8 mouse cellular contexts compared by ENCODE assay signal in the genomic region with DNA sequence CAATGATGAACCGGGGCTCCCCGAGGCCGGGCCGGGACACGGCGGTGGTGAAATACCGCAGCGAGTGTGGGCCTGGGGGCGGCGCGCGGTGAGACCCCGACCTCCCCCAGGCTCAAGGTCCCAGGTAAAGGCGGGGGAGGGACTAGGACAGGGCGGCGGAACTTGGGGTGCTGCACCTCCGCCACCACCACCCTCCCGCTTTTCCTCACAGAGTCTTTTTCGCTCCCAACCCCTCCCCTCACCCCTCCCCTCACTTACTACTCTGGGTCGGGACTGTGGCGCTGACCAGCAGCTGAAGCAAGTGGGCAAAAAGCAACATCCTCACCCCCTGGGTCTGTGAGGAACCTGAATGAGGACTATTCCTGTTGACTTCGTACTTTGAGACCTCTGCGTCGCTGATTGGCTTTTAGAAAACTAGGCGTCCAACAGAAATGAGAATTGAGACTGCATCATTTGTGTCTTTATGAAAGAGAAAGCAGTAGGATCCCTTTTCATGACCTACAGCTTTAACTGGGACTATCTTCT. TPM values are rescaled to one million over a fixed set of nuclear protein-coding genes. Genes with fewer than 3 reads are reported as not detected.
DNase-seq lines count a peak whose midpoint lies in the region; ATAC-seq and TF ChIP-seq lines count a peak whose summit lies in the region.
"Not testable (repeated sequence)": the region's sequence is repeated elsewhere in the genome, so short reads cannot be mapped to it uniquely, and the experiment has no call there.

A gene (minus strand): TSS at position 505 of the 525 bp plus-strand sequence.

- not testable (repeated sequence) for H3K36me3 ChIP-seq in hindbrain, embryonic 15.5 days

- ATAC-seq in hindbrain, embryonic 15.5 days (ENCODE audit: low FRiP score, low read depth) = peak; percentile 35; the same call in 1 of the 2 replicates

- H3K4me3 ChIP-seq in cortical plate, adult 2 months (ENCODE audit: insufficient read depth, low read length) = peak within 1 kb of the TSS; percentile 63
- H3K4me3 ChIP-seq in hindbrain, embryonic 15.5 days = peak within 1 kb of the TSS; percentile 48
- H3K4me3 ChIP-seq in olfactory bulb, adult 2 months (ENCODE audit: insufficient read depth, low read depth, low read length) = peak within 1 kb of the TSS; percentile 58

- not testable (repeated sequence) for H3K27me3 ChIP-seq in hindbrain, embryonic 15.5 days

- peak within 1 kb of the TSS; percentile 90 for H3K4me2 ChIP-seq in hindbrain, embryonic 15.5 days

- H3K27ac ChIP-seq in cortical plate, adult 2 months (ENCODE audit: insufficient read depth, low read length); hindbrain, embryonic 15.5 days (replicated peaks); olfactory bulb, adult 2 months (ENCODE audit: insufficient read depth, low read depth, low read length): not testable (repeated sequence)

- intact Hi-C loops in gastrocnemius, postnatal 14 days (cut with DNase I; ENCODE audit: low total_unique reads) = not testable (repeated sequence)

- H3K9me3 ChIP-seq in hindbrain, embryonic 15.5 days = not testable (repeated sequence)

- WGBS in hindbrain, embryonic 15.5 days = under 1% methylated on average over 22 of the region's 25 CpGs
- WGBS in olfactory bulb, adult 2 months = 1% methylated on average over 25 of the region's 25 CpGs

- not testable (repeated sequence) for H3K4me1 ChIP-seq in cortical plate, adult 2 months (ENCODE audit: control insufficient read depth, insufficient read depth, low read length)
- H3K4me1 ChIP-seq in hindbrain, embryonic 15.5 days (replicated peaks) = peaks cover 13% of the 10 kb centered on the region
- H3K4me1 ChIP-seq in olfactory bulb, adult 2 months (ENCODE audit: control insufficient read depth, insufficient read depth, low read length) = peaks cover 12% of the 10 kb centered on the region

- peak; percentile 38; the same call in 1 of the 2 replicates for TF ChIP-seq POLR2A in cortical plate, adult 2 months (IDR thresholded peaks at IDR 0.05; ENCODE audit: extremely low read depth, insufficient read depth, low read length)
- not testable (repeated sequence) for TF ChIP-seq POLR2A in olfactory bulb, adult 2 months (IDR thresholded peaks at IDR 0.05; ENCODE audit: insufficient read depth, low read depth, low read length)

- DNase-seq in MEL-GATA-1-ER (ENCODE audit: extremely low read depth, low read depth) = peak; percentile 90
- DNase-seq in gastrocnemius, postnatal 14 days = peak; percentile 22
- peak; percentile 7 to 33 for DNase-seq in layer of hippocampus, postnatal 14 days (ENCODE audit: low spot score in 2 of 2)
- peak; percentile 62 for DNase-seq in lung, postnatal 14 days
- peak; percentile 75 for DNase-seq in thymus, postnatal 14 days

- TF ChIP-seq CTCF in cortical plate, adult 2 months (IDR thresholded peaks at IDR 0.05; ENCODE audit: extremely low read depth, insufficient read depth, low read length); olfactory bulb, adult 2 months (IDR thresholded peaks at IDR 0.05; ENCODE audit: insufficient read depth, low read depth, low read length): not testable (repeated sequence)

- peak within 1 kb of the TSS; percentile 38 for H3K9ac ChIP-seq in hindbrain, embryonic 15.5 days

RNA-seq across cellular contexts. Expression of the gene that starts here (rescaled TPM):
- 27.6 and 31.8 TPM in 2 replicates for polyA plus RNA-seq in cortical plate, adult 2 months (2012; rRNA removed)
- total RNA-seq in gastrocnemius, postnatal 14 days (2021) = 1 to 10 TPM; 6.4 to 7.7 TPM
- 4.8 and 6.6 TPM in 2 replicates for polyA plus RNA-seq in hindbrain, embryonic 15.5 days (2015; fragmentation: Nextera tagmentation; extraction: Ambion mirVana)
- total RNA-seq in layer of hippocampus, postnatal 14 days (2021) = 1 to 10 TPM; 3.0 to 3.6 TPM
- polyA plus RNA-seq in olfactory bulb, adult 2 months (2012; ENCODE audit: insufficient read depth, insufficient read length, low replicate concordance, missing spikeins) = 151 TPM in 1 of 2 replicates, not detected in the other

Comparison
In these comparisons a context has a peak if more than half of its experiments do, and no peak if none do; other contexts are left out.
1. DNase-seq: peak in every context shown above with its lines; median percentile 90 in MEL-GATA-1-ER; 75 in thymus, postnatal 14 days; 62 in lung, postnatal 14 days; 22 in gastrocnemius, postnatal 14 days; 20 in layer of hippocampus, postnatal 14 days.